Mouse (Mus musculus): Measurements from ENCODE around the gene Hspb7. TPM values are rescaled to one million over a fixed set of nuclear protein-coding genes. Genes with fewer than 3 reads are reported as not detected.

Gene Hspb7
- polyA plus RNA-seq, 1 experiment from 2014 or later = 10.6 TPM

- Histone ChIP-seq H3K4me3 (ENCODE audit: low read length) (no peak overlapping the region), H3K9ac (ENCODE audit: low read length) (no peak overlapping the region), H3K27me3 (ENCODE audit: control insufficient read depth, insufficient read depth, low read depth, low read length) (no peaks in the 10 kb centered on the region), H3K27ac (ENCODE audit: low read length) (no peak overlapping the region), H3K36me3 (ENCODE audit: control insufficient read depth, insufficient read depth, low read length) (peaks cover 47% of the 10 kb centered on the region), H3K4me2 (ENCODE audit: low read depth, low read length) (no peak overlapping the region), H3K9me3 (ENCODE audit: control insufficient read depth, low read length) (no peaks in the 10 kb centered on the region), H3K4me1 (replicated peaks; ENCODE audit: control insufficient read depth, insufficient read depth, low read length) (peaks cover 3% of the 10 kb centered on the region; the same call in 1 of the 2 replicates)
- 71% methylated on average over 14 of the region's 14 CpGs for WGBS
- ATAC-seq (ENCODE audit: low read depth) = no peak
These were observed 42.9 kb downstream of the Hspb7 start for GRCm38 (mm10) chr4:141463472-141463871.

- no peak overlapping the region for H3K27ac ChIP-seq (ENCODE audit: low read length)
- H3K4me1 ChIP-seq (replicated peaks; ENCODE audit: control insufficient read depth, insufficient read depth, low read length) = no peaks in the 10 kb centered on the region
- no peak overlapping the region for H3K4me2 ChIP-seq (ENCODE audit: low read depth, low read length)
- no peak overlapping the region for H3K4me3 ChIP-seq (ENCODE audit: low read length)
- H3K27me3 ChIP-seq (ENCODE audit: control insufficient read depth, insufficient read depth, low read depth, low read length) = no peaks in the 10 kb centered on the region
- WGBS = 66% methylated on average over 16 of the region's 16 CpGs
- no peak for ATAC-seq (ENCODE audit: low read depth)
- H3K9ac ChIP-seq (ENCODE audit: low read length) = no peak overlapping the region
- H3K9me3 ChIP-seq (ENCODE audit: control insufficient read depth, low read length) = no peaks in the 10 kb centered on the region
- peaks cover 57% of the 10 kb centered on the region for H3K36me3 ChIP-seq (ENCODE audit: control insufficient read depth, insufficient read depth, low read length)
These were observed 44.1 kb downstream of the Hspb7 start for GRCm38 (mm10) chr4:141464722-141465121.

GRCm38 (mm10) chr4:141465512-141466288 is 45.1 kb downstream of the Hspb7 start:
- 89% methylated on average over 34 of the region's 34 CpGs for WGBS
- peaks cover 60% of the 10 kb centered on the region for H3K36me3 ChIP-seq (ENCODE audit: control insufficient read depth, insufficient read depth, low read length)

GRCm38 (mm10) chr4:141466289-141466795 is 45.8 kb downstream of the Hspb7 start:
- Histone ChIP-seq H3K4me1 (replicated peaks; ENCODE audit: control insufficient read depth, insufficient read depth, low read length) (no peaks in the 10 kb centered on the region), H3K36me3 (ENCODE audit: control insufficient read depth, insufficient read depth, low read length) (peaks cover 65% of the 10 kb centered on the region), H3K9me3 (ENCODE audit: control insufficient read depth, low read length) (no peaks in the 10 kb centered on the region), H3K4me3 (ENCODE audit: low read length) (no peak overlapping the region), H3K27me3 (ENCODE audit: control insufficient read depth, insufficient read depth, low read depth, low read length) (no peaks in the 10 kb centered on the region), H3K9ac (ENCODE audit: low read length) (no peak overlapping the region), H3K27ac (ENCODE audit: low read length) (no peak overlapping the region), H3K4me2 (ENCODE audit: low read depth, low read length) (no peak overlapping the region)
- 82% methylated on average over 16 of the region's 16 CpGs for WGBS
- no peak for ATAC-seq (ENCODE audit: low read depth)

More at GRCm38 (mm10) chr4:141465512-141466288, 45.1 kb downstream of the Hspb7 start:
- no peaks in the 10 kb centered on the region for H3K27me3 ChIP-seq (ENCODE audit: control insufficient read depth, insufficient read depth, low read depth, low read length)
- no peaks in the 10 kb centered on the region for H3K9me3 ChIP-seq (ENCODE audit: control insufficient read depth, low read length)
- H3K4me2 ChIP-seq (ENCODE audit: low read depth, low read length) = no peak overlapping the region
- H3K27ac ChIP-seq (ENCODE audit: low read length) = no peak overlapping the region
- ATAC-seq (ENCODE audit: low read depth) = no peak
- H3K9ac ChIP-seq (ENCODE audit: low read length) = no peak overlapping the region
- H3K4me1 ChIP-seq (replicated peaks; ENCODE audit: control insufficient read depth, insufficient read depth, low read length) = no peaks in the 10 kb centered on the region
- no peak overlapping the region for H3K4me3 ChIP-seq (ENCODE audit: low read length)

GRCm38 (mm10) chr4:141466844-141467580 is 46.4 kb downstream of the Hspb7 start:
- Histone ChIP-seq H3K9me3 (ENCODE audit: control insufficient read depth, low read length) (no peaks in the 10 kb centered on the region), H3K9ac (ENCODE audit: low read length) (no peak overlapping the region), H3K4me2 (ENCODE audit: low read depth, low read length) (no peak overlapping the region), H3K4me1 (replicated peaks; ENCODE audit: control insufficient read depth, insufficient read depth, low read length) (no peaks in the 10 kb centered on the region), H3K4me3 (ENCODE audit: low read length) (no peak overlapping the region), H3K36me3 (ENCODE audit: control insufficient read depth, insufficient read depth, low read length) (peaks cover 69% of the 10 kb centered on the region), H3K27me3 (ENCODE audit: control insufficient read depth, insufficient read depth, low read depth, low read length) (no peaks in the 10 kb centered on the region), H3K27ac (ENCODE audit: low read length) (no peak overlapping the region)
- WGBS = 81% methylated on average over 15 of the region's 15 CpGs
- ATAC-seq (ENCODE audit: low read depth) = no peak

- Histone ChIP-seq H3K36me3 (ENCODE audit: control insufficient read depth, insufficient read depth, low read length) (peaks cover 72% of the 10 kb centered on the region), H3K9me3 (ENCODE audit: control insufficient read depth, low read length) (no peaks in the 10 kb centered on the region), H3K4me3 (ENCODE audit: low read length) (no peak overlapping the region), H3K9ac (ENCODE audit: low read length) (no peak overlapping the region), H3K27ac (ENCODE audit: low read length) (no peak overlapping the region), H3K27me3 (ENCODE audit: control insufficient read depth, insufficient read depth, low read depth, low read length) (no peaks in the 10 kb centered on the region), H3K4me1 (replicated peaks; ENCODE audit: control insufficient read depth, insufficient read depth, low read length) (no peaks in the 10 kb centered on the region), H3K4me2 (ENCODE audit: low read depth, low read length) (no peak overlapping the region)
- ATAC-seq (ENCODE audit: low read depth) = no peak
- 79% methylated on average over 6 of the region's 6 CpGs for WGBS
These were observed 47.0 kb downstream of the Hspb7 start for GRCm38 (mm10) chr4:141467581-141467927.

- WGBS = 45% methylated on average over 10 of the region's 10 CpGs
- Histone ChIP-seq H3K27ac (ENCODE audit: low read length) (no peak overlapping the region), H3K36me3 (ENCODE audit: control insufficient read depth, insufficient read depth, low read length) (peaks cover 73% of the 10 kb centered on the region)
These were observed 48.0 kb downstream of the Hspb7 start for GRCm38 (mm10) chr4:141468576-141468975.

GRCm38 (mm10) chr4:141469343-141469742 is 48.8 kb downstream of the Hspb7 start:
- H3K4me2 ChIP-seq (ENCODE audit: low read depth, low read length) = no peak overlapping the region
- H3K27ac ChIP-seq (ENCODE audit: low read length) = no peak overlapping the region
- ATAC-seq (ENCODE audit: low read depth) = no peak
- no peaks in the 10 kb centered on the region for H3K9me3 ChIP-seq (ENCODE audit: control insufficient read depth, low read length)
- H3K27me3 ChIP-seq (ENCODE audit: control insufficient read depth, insufficient read depth, low read depth, low read length) = no peaks in the 10 kb centered on the region
- H3K9ac ChIP-seq (ENCODE audit: low read length) = no peak overlapping the region
- peaks cover 71% of the 10 kb centered on the region for H3K36me3 ChIP-seq (ENCODE audit: control insufficient read depth, insufficient read depth, low read length)
- no peak overlapping the region for H3K4me3 ChIP-seq (ENCODE audit: low read length)
- WGBS = 86% methylated on average over 9 of the region's 9 CpGs
- no peaks in the 10 kb centered on the region for H3K4me1 ChIP-seq (replicated peaks; ENCODE audit: control insufficient read depth, insufficient read depth, low read length)

More at GRCm38 (mm10) chr4:141468576-141468975, 48.0 kb downstream of the Hspb7 start:
- Histone ChIP-seq H3K9ac (ENCODE audit: low read length) (no peak overlapping the region), H3K4me3 (ENCODE audit: low read length) (no peak overlapping the region), H3K4me1 (replicated peaks; ENCODE audit: control insufficient read depth, insufficient read depth, low read length) (no peaks in the 10 kb centered on the region), H3K4me2 (ENCODE audit: low read depth, low read length) (no peak overlapping the region), H3K27me3 (ENCODE audit: control insufficient read depth, insufficient read depth, low read depth, low read length) (no peaks in the 10 kb centered on the region), H3K9me3 (ENCODE audit: control insufficient read depth, low read length) (no peaks in the 10 kb centered on the region)
- peak; percentile 12; the same call in 1 of the 2 replicates for ATAC-seq (ENCODE audit: low read depth)

- no peaks in the 10 kb centered on the region for H3K27me3 ChIP-seq (ENCODE audit: control insufficient read depth, insufficient read depth, low read depth, low read length)
- H3K4me2 ChIP-seq (ENCODE audit: low read depth, low read length) = no peak overlapping the region
- no peak for ATAC-seq (ENCODE audit: low read depth)
- no peak overlapping the region for H3K27ac ChIP-seq (ENCODE audit: low read length)
- no peak overlapping the region for H3K9ac ChIP-seq (ENCODE audit: low read length)
- H3K36me3 ChIP-seq (ENCODE audit: control insufficient read depth, insufficient read depth, low read length) = peaks cover 70% of the 10 kb centered on the region
- H3K4me3 ChIP-seq (ENCODE audit: low read length) = no peak overlapping the region
- 96% methylated on average over 16 of the region's 16 CpGs for WGBS
- H3K9me3 ChIP-seq (ENCODE audit: control insufficient read depth, low read length) = no peaks in the 10 kb centered on the region
- H3K4me1 ChIP-seq (replicated peaks; ENCODE audit: control insufficient read depth, insufficient read depth, low read length) = no peaks in the 10 kb centered on the region
These were observed 50.9 kb downstream of the Hspb7 start for GRCm38 (mm10) chr4:141471491-141471890.
